Mouse (Mus musculus) left cerebral cortex, adult 11 months (tissue): Measurements from ENCODE around the gene Meis2.

Experiments used
- DNase-seq: peaks from one replicate; pipeline ENCODE4 v3.0.0; 2022; ENCODE audit warnings: low spot score

Meis2 gene

DNA sequence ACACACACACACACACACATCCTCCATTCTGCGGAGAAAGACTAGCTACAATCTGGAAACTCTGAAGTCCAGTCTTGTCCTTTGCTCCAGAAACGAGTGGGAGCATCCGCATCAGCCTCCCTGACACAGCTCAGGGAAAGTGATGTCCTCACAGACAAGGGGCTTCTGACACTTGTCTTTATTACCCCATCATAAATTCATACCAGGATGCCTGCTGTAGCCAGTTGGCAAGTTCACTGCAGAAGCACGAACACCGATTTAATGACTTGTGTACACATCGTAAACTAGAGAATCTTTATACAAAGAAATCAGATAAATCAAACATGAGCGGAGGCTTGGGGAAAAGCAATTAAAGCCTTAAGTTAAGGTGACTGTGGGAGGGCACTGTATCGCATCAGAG lies 122.6 kb downstream of the Meis2 start:
- DNase-seq = no peak

DNA sequence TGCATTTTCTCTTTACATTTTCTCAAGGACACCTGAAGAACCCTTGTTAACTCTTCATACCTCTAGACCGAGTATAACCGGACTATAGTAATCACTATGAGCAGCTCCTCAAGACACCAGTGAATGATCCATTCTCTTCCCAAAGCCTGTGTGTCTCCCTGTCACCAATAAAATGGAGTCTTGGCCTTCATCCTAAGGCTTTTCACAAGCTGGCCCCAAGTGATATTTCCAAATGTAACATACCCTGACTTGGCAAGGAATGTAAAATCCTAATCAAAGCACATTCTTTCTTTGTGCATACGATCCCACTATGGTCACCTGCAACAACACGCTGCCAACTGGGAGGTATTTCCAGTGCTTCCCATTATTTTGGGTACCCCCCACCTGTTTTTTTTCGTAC lies 125.8 kb downstream of the Meis2 start:
- no peak for DNase-seq

DNA sequence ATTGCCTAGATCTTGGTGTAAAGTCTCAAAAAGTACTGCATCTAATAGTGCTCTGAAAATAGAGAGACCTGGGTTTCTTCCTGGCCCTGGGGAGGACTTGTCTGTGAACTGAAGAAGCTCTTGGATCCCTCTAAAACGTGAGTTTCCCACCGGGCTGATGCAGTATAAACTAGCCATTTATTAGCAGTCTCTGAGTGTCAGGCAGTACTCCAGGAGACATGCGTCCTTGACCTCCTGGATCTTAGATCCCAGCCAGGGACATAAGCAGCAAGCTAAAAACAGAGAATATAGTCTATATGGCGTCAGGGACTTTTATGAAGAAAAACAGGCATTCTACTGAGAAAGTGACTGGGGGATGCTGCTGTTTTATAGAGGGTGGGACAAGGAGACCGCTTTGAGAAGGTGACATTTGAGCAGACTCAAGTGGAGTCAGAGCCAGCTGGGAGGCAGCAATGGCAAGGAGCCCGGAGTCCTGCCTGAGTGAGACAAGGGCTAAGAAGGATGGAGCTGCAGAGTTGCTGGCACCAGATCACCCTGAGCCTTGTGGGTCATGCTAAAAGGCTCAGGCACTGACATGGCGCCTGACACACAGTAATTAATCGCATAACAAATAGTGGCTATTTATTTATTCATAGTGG lies 126.6 kb downstream of the Meis2 start:
- DNase-seq = no peak

DNA sequence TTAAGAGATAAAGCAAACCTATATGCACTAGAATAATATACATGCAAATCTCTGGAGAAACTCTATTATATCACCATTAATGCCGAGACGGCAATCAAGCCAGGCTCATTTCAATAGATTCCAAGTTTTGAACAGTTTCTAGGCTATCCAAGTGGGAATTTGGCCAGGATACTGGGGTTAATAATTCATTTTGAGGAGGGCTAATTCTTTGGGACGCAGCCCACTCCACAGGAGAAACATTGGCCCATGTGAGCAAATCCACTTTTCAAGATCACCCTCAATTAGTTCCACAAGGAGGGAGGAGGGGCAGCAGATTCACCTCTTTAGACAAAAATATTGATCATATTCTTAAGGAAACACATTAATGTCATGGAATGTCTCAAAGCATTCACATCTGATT lies 127.3 kb downstream of the Meis2 start:
- no peak for DNase-seq

DNA sequence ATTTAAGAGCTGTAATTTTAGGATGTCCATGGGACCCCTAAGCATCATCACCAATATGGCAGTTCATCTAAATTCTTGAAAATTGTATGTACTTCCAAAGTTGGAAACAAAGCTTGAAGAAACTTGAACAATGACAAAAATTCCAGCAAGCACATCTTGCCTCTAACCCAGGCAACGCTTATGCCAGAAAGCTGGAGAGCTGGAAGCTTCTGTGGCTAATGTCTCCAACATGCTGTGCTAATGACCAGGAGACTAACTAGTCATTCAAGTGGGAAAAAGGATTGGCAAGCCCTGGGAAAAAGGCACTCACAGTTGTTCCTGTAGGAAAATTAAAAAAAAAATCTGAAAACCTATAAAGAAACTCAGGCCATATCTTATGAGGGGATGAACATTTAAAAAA lies 127.7 kb downstream of the Meis2 start:
- DNase-seq = no peak

DNA sequence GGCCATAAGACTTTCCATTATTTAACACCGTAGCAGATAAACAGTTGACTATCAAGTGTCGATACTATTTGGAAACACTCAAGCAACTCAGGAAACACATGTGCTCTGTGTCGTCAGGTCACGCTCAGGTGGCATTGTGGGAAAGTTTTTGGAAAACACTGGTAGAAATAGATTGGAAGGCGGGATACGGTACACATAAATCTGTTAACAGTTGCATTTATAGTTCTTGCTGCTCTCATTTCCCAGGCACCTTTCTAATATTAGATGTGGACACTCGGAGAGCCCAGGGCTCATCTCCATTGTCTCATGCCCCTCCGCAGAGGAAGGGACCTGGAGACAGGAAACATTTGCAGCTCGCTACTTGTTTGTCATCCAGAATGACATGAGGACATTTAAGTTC lies 128.9 kb downstream of the Meis2 start:
- no peak for DNase-seq

DNA sequence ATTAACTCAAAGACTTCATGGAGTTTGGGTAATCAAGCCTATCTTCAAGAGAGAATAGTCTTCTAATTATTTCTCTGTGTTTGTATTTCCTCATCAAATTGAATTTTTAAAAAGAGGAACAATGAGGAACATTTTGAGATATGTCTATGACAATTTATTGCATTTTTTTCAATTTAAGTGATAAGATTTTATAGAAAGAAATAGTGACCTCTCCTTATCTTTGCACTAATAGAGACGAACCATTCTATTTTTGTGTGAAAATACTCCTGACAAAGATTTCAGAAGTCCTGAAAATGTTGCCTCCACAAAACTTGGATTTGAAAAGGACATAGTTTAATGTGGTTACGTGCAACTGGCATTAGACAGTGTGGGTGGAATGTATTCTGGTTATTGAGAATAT lies 131.3 kb downstream of the Meis2 start:
- DNase-seq = no peak

DNA sequence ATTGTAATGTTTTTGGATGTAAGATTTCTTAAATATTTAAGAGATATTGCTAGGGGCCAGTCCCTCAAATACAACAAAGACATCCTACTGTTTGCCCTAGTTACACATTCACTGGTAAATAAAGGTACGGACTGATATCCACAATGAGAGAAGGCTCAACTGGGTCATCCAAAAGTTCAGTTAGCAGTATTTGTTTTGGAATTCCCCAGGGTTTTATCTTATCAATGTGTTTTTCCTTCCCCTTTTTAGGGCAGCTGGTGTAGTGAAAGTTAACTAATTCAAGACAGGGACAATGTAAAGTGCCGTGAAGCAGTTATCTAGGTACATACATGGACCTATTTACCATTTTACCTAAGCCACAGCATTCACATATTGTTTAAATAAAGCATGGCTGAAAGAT lies 132.4 kb downstream of the Meis2 start:
- DNase-seq = no peak

DNA sequence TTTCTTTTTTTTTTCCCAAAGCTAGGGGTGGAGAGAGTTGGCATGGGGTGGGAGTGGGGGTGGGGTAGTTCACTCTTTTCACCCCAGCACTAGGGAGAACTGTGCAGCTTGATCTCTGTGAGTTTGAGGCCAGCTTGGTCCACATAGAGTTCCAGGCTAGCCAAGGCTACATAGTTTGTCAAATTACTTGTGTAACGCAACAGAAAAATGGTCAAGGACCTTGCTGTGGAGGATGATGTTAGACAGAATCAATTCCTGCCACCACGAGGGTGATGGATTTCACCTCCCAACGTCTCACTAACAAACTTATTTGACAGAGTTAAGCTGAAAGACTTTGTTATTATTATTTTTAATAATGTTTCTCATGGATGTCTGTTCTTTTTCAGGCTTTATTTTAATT lies 139.9 kb downstream of the Meis2 start:
- DNase-seq = no peak

DNA sequence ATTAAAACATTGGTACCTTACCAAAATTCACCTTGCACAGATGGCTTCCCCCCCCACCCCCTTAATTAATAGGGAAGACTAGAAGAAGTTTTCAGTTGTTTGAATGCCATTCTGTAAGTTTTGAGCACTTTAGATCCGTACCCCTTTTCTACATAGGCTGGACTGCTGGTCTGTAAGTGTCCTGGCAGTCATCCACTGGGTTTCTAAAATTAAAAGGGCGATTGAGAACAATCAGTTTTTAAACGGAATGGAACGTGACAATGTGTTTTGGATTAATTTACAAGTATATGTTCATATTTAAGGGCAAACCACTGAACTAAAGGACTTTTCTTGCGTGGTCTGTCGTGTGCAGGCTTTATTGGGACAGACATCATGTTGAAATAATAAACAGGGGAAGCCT lies 141.2 kb downstream of the Meis2 start:
- DNase-seq = no peak

DNA sequence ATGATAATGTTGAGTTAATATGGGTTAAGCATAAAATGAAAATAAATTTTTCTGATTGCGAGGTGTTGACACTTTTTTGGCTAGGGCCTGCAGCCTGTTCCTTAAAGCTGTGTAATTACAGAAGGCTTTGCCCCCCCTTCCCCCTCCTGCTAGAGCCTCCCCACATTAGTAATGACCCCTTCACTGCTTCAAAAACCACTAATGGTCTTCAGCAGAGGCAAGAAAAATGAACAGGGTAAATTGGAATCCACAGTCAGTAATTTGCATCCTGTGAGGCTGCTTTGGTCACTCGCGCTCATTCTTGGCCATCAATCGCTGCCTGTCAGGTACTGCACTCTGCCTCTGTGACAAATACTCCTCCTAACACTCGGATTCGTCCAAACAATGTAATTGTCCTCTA lies 142.4 kb downstream of the Meis2 start:
- no peak for DNase-seq

DNA sequence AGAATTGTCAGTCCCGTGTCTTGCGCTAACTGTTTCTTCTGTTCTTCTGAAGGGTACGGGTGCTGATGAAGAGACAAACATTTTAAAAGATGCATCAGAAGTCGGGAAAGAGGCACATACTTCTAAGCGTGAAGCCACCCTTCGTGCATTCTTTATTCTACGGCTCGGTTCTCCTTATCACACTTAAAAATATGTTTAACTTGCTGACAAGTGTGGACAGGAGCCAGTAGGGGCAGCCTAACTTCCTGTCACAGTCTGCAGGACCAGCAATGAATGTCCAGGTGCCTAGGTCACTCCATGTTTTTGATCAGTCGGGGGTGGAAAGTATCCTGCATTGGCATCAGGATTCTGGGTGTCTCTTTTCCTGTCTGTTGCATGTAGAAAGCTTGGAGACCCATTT lies 144.0 kb downstream of the Meis2 start:
- DNase-seq = no peak

DNA sequence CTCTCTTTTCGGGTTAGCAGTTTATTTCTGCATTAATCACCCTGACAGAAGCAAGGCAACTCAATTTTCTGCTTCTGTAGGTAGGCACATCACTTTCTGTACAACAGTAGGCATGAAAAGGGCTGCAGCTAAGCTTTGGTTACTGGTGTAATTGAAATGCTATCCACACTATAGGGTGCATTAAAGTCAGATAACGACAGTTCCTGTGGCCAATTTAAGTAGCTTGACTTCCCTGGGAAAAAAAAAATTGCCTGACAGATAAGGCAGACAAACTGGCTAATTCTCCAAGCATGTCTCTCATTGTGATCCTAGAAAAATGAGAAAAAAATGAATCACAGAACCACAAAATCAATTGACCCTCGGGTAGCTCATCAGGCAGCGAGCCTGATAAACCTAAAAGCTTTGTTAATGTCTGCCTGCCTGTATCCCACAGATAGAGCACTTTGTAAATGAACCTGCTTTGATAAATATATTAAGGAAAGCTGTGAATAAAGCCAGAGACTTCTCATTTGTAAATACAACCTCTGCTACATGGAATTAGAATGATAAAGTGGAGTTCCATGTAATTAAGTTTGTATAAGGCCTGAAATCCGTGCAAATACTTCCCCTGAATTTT lies 145.2 kb downstream of the Meis2 start:
- DNase-seq = no peak

DNA sequence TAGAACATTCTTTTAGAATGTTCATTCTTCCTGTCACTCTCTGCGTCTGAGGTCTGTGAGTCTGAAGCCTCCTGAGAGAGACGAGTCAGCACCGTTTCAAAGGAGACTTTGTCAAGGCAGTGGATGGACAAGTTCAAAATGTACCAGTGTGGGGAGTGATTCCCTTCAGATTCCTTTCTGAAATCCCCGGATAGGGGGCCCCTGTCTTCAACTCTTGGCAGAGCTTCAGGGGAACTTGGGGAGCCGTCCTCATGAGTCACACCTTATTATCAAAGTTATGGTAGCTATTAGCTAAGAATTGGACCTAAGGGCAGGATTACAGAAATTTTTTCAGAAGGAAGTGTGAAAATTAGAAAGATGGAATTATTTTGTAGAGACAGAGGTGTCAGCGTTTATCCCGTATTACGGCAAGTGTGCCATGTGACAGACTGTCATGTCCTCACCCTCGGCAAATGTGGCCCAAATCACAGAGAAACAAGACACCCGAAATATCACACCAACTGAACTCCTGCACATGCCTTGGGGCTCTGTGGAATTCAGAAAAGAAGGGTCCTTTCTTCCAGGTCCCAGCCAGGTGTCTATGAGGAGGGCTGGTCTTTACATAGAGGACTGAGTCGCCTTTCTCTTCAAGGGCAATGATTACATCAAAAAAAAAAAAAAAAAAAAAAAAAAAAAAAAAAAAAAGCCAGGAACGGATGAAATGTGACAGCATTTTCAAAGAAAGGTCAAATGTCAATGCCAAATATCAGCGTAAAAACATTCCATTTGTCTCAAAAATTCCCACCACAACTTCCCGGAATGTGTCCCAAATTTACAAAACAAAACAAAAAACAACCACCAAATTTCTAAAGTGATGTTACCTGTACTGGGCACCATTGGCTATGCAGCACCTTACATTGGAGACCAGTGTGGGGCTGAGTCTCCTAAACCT lies 146.2 kb downstream of the Meis2 start:
- DNase-seq = no peak

DNA sequence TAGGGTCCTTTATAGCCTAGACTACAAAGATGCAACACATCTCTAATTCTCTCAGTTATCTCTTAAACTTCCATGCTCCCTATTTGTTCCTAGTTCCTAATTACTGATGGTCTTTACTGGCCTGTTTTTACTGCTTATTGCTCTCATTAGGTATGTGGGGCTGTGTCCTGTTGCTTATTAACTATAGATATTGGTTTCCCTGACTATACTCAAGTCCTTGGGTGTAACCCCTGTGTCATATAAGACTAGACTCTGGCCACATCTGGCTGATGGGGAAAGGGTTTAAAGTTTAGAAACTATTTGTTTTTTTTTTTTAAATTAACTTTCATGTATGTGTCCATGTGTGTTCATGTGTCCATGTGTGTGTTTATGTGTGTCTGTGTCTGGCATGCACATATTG lies 147.1 kb downstream of the Meis2 start:
- DNase-seq = no peak

DNA sequence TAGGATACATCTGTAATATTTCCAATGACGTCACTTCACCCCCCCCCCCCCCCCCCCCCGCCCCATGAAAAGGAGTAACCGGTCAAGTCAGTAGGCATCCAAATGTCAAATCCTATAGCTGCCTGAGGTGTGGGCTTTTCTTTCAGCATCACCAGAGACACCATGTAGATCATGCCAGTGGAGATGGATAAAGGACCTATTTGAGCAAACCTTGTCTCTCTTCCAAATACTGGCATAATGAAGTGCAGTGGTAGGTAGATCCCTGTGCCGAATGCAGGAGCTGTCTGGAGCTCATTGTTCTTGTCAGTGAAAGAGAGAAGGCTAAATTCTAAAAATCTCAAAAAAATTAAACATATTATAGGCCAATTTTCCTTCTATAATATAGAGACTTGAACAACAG lies 151.1 kb downstream of the Meis2 start:
- DNase-seq = no peak

DNA sequence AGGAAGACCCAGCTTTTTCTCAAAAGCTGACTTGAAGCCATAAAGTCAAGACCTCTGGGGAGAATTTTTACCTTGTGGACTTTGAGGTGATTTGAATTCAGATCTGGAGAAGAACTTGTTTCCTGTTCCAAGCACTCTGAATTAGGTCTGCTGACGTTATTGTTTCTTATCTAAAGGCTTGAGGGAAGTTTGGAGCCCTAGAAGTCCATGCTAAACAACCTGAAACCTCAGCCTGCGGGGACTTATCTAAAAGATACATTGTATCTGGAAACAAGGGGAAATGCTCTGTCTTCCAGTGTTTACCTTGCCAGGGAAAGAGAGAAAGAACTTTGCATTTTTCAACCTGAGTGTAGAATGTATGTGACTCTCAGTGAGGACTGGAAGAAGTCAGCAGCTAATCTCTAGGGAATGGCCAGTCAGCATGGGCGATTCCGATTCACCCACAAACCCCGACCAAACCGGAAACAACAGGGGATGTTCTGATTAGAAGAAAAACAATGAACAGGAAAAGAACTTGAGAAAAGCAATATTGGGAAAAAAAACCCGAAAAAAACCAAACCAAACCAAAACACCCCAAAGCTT lies 152.6 kb downstream of the Meis2 start:
- no peak for DNase-seq

DNA sequence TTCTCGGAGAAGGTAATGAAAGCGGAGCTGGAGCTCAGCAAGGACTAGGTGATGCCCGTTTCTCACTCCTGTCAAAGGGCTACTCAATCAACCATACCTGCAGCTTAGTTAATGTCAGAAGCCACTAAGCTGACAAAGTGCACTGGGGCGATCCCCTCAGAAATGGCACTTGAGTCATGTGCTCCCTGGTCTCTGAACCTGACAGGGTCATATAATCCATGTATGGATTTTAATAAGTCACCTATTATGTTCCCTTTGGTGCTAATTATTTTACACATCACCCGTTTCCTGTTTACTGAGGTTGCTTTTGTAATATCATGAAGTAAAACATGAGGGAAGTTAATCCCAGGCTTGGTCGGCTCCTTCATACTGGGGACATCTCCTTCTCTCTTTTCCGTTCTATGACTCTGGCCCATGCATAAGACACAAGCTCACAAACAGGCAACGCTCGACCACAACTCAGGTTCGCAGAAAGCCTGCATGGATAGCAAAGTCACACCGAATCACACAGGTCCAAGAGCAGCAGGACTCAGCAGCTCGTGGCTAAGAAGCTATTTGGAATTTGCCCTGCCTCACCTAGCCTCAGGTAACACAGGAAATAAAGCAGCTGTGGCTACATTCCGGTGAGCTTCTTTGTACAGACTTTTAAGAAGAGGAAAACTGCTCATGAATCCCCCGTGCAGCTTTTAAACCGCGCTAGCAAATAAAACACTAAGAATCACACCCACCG lies 153.6 kb downstream of the Meis2 start:
- no peak for DNase-seq

DNA sequence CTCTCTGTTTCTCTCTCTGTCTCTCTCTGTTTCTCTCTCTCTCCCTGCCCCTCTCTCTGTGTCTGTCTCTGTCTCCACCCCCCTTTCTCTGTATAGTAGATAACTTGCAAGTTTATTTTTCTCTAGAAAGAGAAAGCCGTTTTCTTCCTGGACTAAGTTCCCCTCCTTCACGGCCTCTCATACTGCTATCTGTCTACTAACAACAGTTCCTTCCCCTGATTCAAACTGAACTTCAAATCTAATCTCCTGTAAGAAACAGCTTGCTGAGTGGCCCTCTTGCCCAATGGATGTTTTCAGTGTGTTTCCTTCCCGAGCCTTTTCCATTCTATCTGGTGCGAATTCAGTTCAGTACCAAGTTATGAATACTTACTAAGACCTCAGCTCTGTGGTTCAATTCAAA lies 155.4 kb downstream of the Meis2 start:
- no peak for DNase-seq

DNA sequence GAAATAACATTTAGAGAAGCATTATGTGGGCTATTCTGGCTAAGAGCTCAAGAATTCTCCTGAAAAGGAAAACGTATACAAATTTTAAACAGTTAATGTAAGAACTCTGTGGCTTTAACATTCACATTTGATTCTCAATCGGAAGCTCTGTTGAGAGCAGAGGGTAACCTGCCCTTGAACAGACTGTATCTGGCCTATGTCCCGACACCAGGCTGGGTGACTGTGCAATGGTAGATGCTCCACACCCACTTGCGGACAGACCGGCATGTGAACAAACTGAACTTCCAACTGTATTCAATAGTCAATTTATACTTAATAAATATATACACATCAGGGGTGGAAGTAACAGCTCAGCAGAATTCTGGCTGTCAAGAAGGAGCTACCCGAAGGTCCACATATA lies 164.6 kb downstream of the Meis2 start:
- no peak for DNase-seq

DNA sequence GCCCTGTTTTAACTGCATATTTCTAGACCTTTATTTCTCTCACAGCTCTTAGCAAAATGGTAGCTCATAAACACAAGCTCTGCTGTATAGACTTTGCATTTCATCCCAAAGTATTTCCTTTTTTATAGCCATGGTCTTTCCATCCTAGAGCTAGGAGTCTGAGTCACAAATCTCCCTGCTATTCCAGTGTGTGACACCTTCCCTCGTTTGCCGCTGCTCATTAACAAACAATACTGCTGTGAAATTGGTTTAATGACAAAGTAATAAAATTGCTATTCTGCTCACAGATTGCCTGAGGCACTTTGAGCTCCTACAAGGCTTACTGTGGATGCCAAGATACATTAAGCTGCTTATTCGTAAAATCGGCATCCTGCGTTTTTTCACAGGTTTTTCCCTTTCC lies 168.1 kb downstream of the Meis2 start:
- no peak for DNase-seq

DNA sequence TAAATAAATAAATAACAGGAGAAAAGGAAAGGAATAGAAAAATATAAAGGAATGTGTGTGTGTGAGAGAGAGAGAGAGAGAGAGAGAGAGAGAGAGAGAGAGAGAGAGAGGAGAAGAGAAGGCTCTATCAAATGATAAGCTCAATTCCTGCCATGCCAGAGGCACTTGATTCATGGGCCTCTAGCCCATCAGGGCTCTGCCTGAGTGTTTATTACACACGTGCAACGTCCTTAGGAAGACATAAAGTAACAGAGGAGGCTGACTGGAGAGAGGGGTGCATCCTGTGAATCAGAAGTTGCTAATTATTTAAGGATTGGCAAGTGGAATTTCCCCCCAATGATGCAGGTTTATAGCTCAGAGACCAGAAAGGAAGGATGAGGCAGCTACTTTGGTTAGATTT lies 168.6 kb downstream of the Meis2 start:
- DNase-seq = no peak
